Mouse (Mus musculus): ENCODE measurements at regions not wholly inside any gene's neighbourhood (a gene's known extent, or its start where the extent isn't known, plus 50 kb on each side); places are given as distances from the start of the nearest gene placed in this dataset.

DNA sequence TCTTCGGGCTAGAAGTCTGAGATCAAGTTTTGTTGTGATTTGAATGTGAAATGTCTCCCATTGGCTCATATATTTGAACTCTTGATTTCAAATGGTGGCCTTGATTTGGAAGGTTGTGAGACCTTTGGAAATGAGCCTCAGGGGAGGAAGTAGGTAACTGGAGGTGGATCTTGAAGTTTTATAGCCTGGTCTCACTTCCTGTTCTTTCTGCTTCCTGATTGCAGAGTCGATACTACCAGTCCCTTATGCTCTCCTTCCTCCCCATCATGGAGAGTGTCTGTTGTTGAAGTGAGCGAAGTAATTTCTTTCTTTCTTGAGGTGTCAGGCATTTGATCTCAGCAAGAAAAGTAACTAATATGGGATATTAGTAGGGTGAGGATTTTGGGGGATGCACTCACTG lies 158.5 kb downstream of the Arrdc3 start:
- no peaks in the 10 kb centered on the region for H3K4me1 ChIP-seq (ENCODE audit: control insufficient read depth, insufficient read depth, low read length)
- no peak overlapping the region for H3K4me3 ChIP-seq (ENCODE audit: insufficient read depth, low read length)
- TF ChIP-seq CTCF (IDR thresholded peaks at IDR 0.05; ENCODE audit: low read depth, low read length): no peak
- H3K27ac ChIP-seq (ENCODE audit: insufficient read depth, low read depth, low read length): no peak overlapping the region
